Mouse (Mus musculus) E14TG2a.4 (cell line): ENCODE data around the gene Adh6a.

Experiments
- H3K27me3 ChIP-seq: 2 replicates; pipeline ENCODE4 v1.6.1; 2014; ENCODE audit warnings: low read length, control low read depth; ENCODE audit not compliant: insufficient read depth
- H3K36me3 ChIP-seq: 2 replicates; pipeline ENCODE4 v1.6.1; 2014; ENCODE audit warnings: low read length, control low read depth; ENCODE audit not compliant: insufficient read depth
- H3K4me1 ChIP-seq: replicated peaks from 2 replicates; pipeline ENCODE4 v1.6.1; 2014; ENCODE audit warnings: low read depth, low read length, control low read depth
- H3K4me3 ChIP-seq: replicated peaks from 2 replicates; pipeline ENCODE4 v1.5.1; 2014; ENCODE audit warnings: mild to moderate bottlenecking, low read length
- H3K9me3 ChIP-seq: 2 replicates; pipeline ENCODE4 v1.6.1; 2014; ENCODE audit warnings: low read length, control low read depth
- CTCF ChIP-seq: conservative IDR thresholded peaks from 2 replicates; pipeline ENCODE4 v1.5.1; 2014; ENCODE audit warnings: low read length
- NANOG ChIP-seq: IDR thresholded peaks from 2 replicates; pipeline ENCODE4 v1.6.1; 2014; ENCODE audit warnings: borderline replicate concordance, low read length, mixed read lengths
- POU5F1 ChIP-seq: IDR thresholded peaks from 2 replicates; pipeline ENCODE4 v1.6.1; 2014; ENCODE audit warnings: low read length, borderline replicate concordance

The Adh6a gene

GRCm38 (mm10) chr3:138335566-138335965, 22.5 kb downstream of the Adh6a start:
- H3K4me3 ChIP-seq, result no peak overlapping the region
- H3K4me1 ChIP-seq, result peaks cover 4% of the 10 kb centered on the region
- 0 out of 2 replicates have a peak, but pooled peaks cover 2% of the 10 kb centered on the region for H3K27me3 ChIP-seq
- no peaks in the 10 kb centered on the region for H3K36me3 ChIP-seq
- TF ChIP-seq POU5F1, result no peak
- TF ChIP-seq CTCF, result no peak
- TF ChIP-seq NANOG, result no peak
- no peaks in the 10 kb centered on the region for H3K9me3 ChIP-seq

GRCm38 (mm10) chr3:138336104-138336754, 23.1 kb downstream of the Adh6a start:
- Histone ChIP-seq H3K4me3 (no peak overlapping the region), H3K27me3 (0 out of 2 replicates have a peak, but pooled peaks cover 2% of the 10 kb centered on the region), H3K36me3 (no peaks in the 10 kb centered on the region), H3K4me1 (peaks cover 4% of the 10 kb centered on the region), H3K9me3 (no peaks in the 10 kb centered on the region)
- TF ChIP-seq POU5F1 (no peak), CTCF (no peak), NANOG (no peak)

GRCm38 (mm10) chr3:138341471-138341870, 28.4 kb downstream of the Adh6a start, which contains the start of gene Adh6b:
Gene Adh6b, plus strand, starts transcription at chr3:138341775.
- TF ChIP-seq CTCF (no peak), POU5F1 (no peak), NANOG (no peak)
- Histone ChIP-seq H3K9me3 (no peaks in the 10 kb centered on the region), H3K4me1 (0 out of 2 replicates have a peak, but pooled peaks cover under 1% of the 10 kb centered on the region), H3K4me3 (no peak within 1 kb of the TSS), H3K36me3 (no peaks in the 10 kb centered on the region), H3K27me3 (no peaks in the 10 kb centered on the region)

GRCm38 (mm10) chr3:138347041-138347440, 34.0 kb downstream of the Adh6a start:
- no peak for TF ChIP-seq POU5F1
- TF ChIP-seq CTCF, result no peak
- TF ChIP-seq NANOG, result no peak
- no peaks in the 10 kb centered on the region for H3K27me3 ChIP-seq

GRCm38 (mm10) chr3:138352012-138352809, 39.1 kb downstream of the Adh6a start:
- Histone ChIP-seq H3K4me1 (no peaks in the 10 kb centered on the region), H3K27me3 (no peaks in the 10 kb centered on the region), H3K9me3 (peaks cover 4% of the 10 kb centered on the region; the same call in 1 of the 2 replicates), H3K4me3 (no peak overlapping the region), H3K36me3 (no peaks in the 10 kb centered on the region)
- TF ChIP-seq NANOG, result no peak
- TF ChIP-seq POU5F1, result no peak
- TF ChIP-seq CTCF, result no peak

More at GRCm38 (mm10) chr3:138347041-138347440, 34.0 kb downstream of the Adh6a start:
- no peaks in the 10 kb centered on the region for H3K36me3 ChIP-seq
- H3K9me3 ChIP-seq, result peaks cover 4% of the 10 kb centered on the region; the same call in 1 of the 2 replicates
- no peak overlapping the region for H3K4me3 ChIP-seq
- no peaks in the 10 kb centered on the region for H3K4me1 ChIP-seq

GRCm38 (mm10) chr3:138358856-138359255, 45.8 kb downstream of the Adh6a start:
- Histone ChIP-seq H3K27me3 (no peaks in the 10 kb centered on the region), H3K4me3 (no peak overlapping the region), H3K36me3 (no peaks in the 10 kb centered on the region), H3K9me3 (no peaks in the 10 kb centered on the region), H3K4me1 (no peaks in the 10 kb centered on the region)
- TF ChIP-seq CTCF (no peak), POU5F1 (no peak), NANOG (no peak)

GRCm38 (mm10) chr3:138360721-138361120, 47.6 kb downstream of the Adh6a start:
- no peaks in the 10 kb centered on the region for H3K9me3 ChIP-seq
- H3K4me3 ChIP-seq, result no peak overlapping the region
- TF ChIP-seq CTCF (no peak), NANOG (no peak), POU5F1 (no peak)
- no peaks in the 10 kb centered on the region for H3K36me3 ChIP-seq
- no peaks in the 10 kb centered on the region for H3K4me1 ChIP-seq
- H3K27me3 ChIP-seq, result no peaks in the 10 kb centered on the region; the same call in 1 of the 2 replicates

- Histone ChIP-seq H3K4me3 (no peak overlapping the region), H3K27me3 (no peaks in the 10 kb centered on the region; the same call in 1 of the 2 replicates), H3K4me1 (no peaks in the 10 kb centered on the region), H3K36me3 (no peaks in the 10 kb centered on the region), H3K9me3 (no peaks in the 10 kb centered on the region)
- no peak for TF ChIP-seq CTCF
- no peak for TF ChIP-seq NANOG
- no peak for TF ChIP-seq POU5F1
These were observed 49.8 kb downstream of the Adh6a start for GRCm38 (mm10) chr3:138362920-138363319.
